Mouse (Mus musculus) common myeloid progenitor, adult 5-6 weeks (primary cell): Measurements from ENCODE around the gene Olfr695. TPM values are rescaled to one million over a fixed set of nuclear protein-coding genes. Genes with fewer than 3 reads are reported as not detected.
"Not testable (repeated sequence)": the region's sequence is repeated elsewhere in the genome, so short reads cannot be mapped to it uniquely, and the experiment has no call there.

Experiments
- ATAC-seq: replicated peaks from 2 replicates; pipeline ENCODE4 v1.8.0; 2016; ENCODE audit warnings: low read depth, mild to moderate bottlenecking, moderate TSS enrichment, inconsistent platforms; ENCODE audit not compliant: poor library complexity, severe bottlenecking
- total RNA-seq: library from RNA; stranded (forward); fragments of 200-1000, 187-1606 nt; gene quantifications from 2 replicates; pipeline ENCODE4 v1.2.3, GENCODE M21; 2017

The Olfr695 gene
- total RNA-seq, result not detected in 2 replicates

GRCm38 (mm10) chr7:106716296-106716695 is at the start of gene Olfr695:
Olfr695 (minus strand) TSS chr7:106716396.
- ATAC-seq, result no peak

DNA sequence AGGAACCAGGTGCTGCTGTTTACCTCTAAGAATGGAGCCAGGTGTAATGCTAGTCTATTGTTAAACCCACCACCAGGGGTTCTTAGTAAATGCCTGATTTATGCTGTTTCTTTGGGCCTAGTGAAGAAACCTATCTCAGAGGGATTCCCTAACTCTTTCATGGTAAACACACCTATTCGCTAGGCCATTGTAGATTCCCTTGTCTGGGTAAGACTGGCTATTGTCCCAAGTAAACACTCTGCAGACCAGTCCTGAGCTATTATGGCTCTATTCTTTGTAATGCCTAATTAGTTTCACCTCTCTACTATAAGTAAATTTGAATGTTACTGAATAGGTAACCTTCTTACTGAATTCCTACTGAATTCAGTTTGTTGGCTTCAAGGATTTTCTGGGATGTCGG is 44.8 kb upstream of the Olfr695 start:
- ATAC-seq, result not testable (repeated sequence)

DNA sequence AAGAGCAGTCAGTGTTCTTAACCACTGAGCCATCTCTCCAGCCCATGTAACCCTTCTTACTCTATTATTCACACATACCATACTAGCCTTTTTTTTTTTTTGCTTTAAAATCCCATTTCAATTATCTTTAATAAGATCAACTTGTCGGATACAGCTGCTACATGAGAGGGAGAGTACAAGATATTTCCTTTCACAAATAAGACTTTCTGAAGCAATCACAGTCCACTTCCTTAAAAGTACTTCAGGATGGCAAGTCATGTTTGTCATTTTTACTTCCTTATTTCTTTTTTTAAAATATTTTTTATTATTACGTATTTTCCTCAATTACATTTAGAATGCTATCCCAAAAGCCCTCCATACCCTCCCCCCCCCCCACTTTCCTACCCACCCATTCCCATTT is 42.6 kb upstream of the Olfr695 start:
- ATAC-seq, result peak; percentile 87

- ATAC-seq, result no peak
These were observed 39.1 kb upstream of the Olfr695 start, which contains the start of gene Olfr698 for GRCm38 (mm10) chr7:106755297-106755696. Olfr698 (minus strand) TSS chr7:106755397.

- ATAC-seq, result no peak
These were observed 29.6 kb upstream of the Olfr695 start for GRCm38 (mm10) chr7:106745811-106746210.

- ATAC-seq, result no peak
These were observed 26.1 kb upstream of the Olfr695 start, which contains the start of gene Olfr697 for GRCm38 (mm10) chr7:106742343-106742742. Olfr697 (minus strand) TSS chr7:106742443.

DNA sequence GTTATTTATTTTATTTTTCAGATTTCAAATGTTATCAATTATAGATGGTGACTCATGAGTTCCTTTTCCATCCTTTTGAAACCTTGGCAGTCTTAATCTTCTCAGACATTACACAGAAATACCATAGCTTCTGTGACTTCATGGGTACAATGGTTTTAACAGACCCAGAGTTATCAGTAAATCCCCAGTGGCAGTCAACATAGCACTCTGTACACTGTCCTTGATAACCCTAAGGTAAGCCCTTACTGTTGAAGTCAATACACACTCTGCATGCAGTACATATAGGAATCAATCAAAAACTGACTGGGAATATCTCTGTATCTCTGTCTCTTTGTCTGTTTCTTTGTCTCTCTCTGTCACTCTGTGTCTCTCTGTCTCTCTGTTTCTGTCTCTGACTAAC is 20.8 kb upstream of the Olfr695 start:
- no peak for ATAC-seq

DNA sequence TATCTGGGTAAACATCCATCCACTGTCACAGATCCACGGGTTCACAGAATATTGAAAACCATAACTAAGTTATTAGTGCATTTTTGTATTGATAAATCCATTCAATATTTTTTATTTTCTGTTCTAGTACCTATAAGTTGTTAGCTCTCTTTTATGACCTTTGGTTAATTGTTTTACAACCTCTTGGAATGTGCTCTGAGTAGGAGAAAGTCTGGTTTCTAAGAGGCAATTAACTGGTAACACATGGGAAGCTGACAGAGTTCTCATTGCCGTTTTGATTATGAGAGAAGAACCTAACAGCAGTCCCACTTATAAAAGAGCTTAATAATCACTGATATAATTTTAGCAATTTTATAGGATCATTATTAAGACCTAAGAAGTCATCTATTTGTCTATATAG is 17.5 kb upstream of the Olfr695 start:
- ATAC-seq, result no peak

DNA sequence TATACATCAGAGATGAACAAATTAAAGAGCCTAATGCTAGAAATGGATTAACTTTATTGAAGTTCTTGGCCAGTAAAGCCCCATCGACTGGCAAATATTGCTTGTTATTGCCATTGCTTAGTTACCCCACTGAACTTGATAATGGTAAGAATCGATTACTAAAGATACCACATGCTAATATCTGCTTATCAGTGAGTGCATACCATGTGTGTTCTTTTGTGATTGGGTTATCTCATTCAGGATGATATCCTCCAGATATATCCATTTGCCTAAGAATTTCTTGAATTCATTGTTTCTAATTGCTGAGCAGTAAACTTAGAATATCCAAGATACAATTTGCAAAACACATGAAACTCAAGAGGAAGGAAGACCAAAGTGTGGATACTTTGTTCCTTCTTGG is 9.5 kb upstream of the Olfr695 start:
- not testable (repeated sequence) for ATAC-seq

GRCm38 (mm10) chr7:106711463-106711862 is 4.7 kb downstream of the Olfr695 start:
- ATAC-seq, result peak; percentile 92

- not testable (repeated sequence) for ATAC-seq
These were observed 8.5 kb downstream of the Olfr695 start for GRCm38 (mm10) chr7:106707705-106708104.

GRCm38 (mm10) chr7:106696891-106697290 is 19.3 kb downstream of the Olfr695 start:
- ATAC-seq, result 0 out of 2 replicates have a peak, but pooled peaks have one; percentile 50

DNA sequence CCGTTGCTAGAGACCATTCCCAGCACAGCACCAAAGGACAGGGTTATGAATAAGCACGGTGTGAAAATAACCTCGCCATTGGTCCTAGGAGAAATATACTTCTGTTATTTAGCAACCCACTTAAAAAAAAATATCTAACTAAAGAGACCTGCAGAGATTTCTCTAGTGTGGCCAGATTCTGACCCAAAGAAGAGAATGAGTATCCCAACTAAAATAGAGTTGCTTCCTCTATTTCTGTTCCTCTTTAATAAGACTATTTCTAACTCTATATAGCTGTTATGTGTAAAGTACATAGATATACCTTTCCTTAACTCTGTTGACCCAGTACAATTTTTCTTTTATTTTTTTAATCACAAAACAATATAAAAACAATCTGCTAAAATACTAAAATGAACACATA is 23.2 kb downstream of the Olfr695 start:
- ATAC-seq, result peak; percentile 58; the same call in 1 of the 2 replicates

- ATAC-seq, result no peak
These were observed 24.5 kb downstream of the Olfr695 start, which contains the start of gene Olfr694 for GRCm38 (mm10) chr7:106691714-106692113. Olfr694 (minus strand) TSS chr7:106691814.

DNA sequence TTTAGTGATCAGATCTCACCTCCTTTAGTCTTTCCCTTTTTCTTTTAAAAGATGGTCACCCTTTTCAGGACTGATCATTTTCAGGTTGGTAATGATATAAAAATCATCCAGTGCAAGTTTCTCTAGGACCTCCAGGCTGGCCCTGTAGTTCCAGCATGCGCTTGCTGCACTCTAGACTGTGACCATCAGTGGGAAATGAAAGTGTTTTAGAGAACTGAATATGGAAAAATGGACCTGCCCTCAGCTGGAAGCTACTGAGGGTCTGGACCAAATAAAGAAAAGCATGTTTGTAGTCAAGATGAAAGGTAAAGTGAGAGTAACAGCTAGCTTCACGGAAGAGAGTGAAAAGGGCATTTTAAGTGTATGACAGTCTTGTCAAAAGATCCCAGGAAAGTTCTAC is 30.8 kb downstream of the Olfr695 start:
- ATAC-seq, result no peak

DNA sequence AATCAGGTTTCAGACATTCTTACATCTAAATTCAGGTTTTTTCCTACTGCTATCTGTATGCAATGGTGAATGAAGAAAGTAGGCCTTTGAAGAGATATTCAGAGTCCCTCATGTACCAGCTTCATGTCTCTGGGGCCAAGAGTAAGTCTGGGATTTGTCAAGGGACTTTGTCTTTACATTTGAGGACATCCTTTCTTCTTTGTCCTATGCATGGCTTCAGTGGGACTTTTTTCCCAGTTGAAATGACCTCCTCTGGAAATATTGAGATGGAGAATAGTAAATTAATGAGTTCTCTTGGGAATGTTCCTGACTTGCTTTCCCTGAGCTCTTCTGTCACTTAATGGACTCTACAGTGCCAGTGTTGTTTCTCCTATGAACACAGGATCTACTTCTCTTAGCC is 35.7 kb downstream of the Olfr695 start, which contains the start of gene Olfr693:
TSS of gene Olfr693 (minus strand) at position 101 of the 400 bp plus-strand sequence.
- no peak for ATAC-seq

Other genes with a start within 250 kb of the Olfr695 start
- not detected in 2 replicates for gene Olfr693, start 35.8 kb downstream of the Olfr695 start, total RNA-seq
- gene Olfr694, start 24.6 kb downstream of the Olfr695 start, total RNA-seq, result not detected in 2 replicates
- gene Olfr697, start 26.0 kb upstream of the Olfr695 start, total RNA-seq, result not detected in 2 replicates
- not detected in 2 replicates for gene Olfr698, start 39.0 kb upstream of the Olfr695 start, total RNA-seq
- not detected in 2 replicates for gene Olfr699, start 76.8 kb upstream of the Olfr695 start, total RNA-seq
- gene Olfr700, start 92.4 kb upstream of the Olfr695 start, total RNA-seq, result not detected in 2 replicates
- gene Olfr701, start 97.7 kb upstream of the Olfr695 start, total RNA-seq, result not detected in 2 replicates
- not detected in 2 replicates for gene Olfr702, start 117.5 kb upstream of the Olfr695 start, total RNA-seq
- not detected in 2 replicates for gene Olfr703, start 127.0 kb upstream of the Olfr695 start, total RNA-seq
- gene Olfr704, start 146.8 kb upstream of the Olfr695 start, total RNA-seq, result not detected in 2 replicates
- not detected in 2 replicates for gene Olfr705, start 160.5 kb upstream of the Olfr695 start, total RNA-seq
- gene Olfr706, start 171.8 kb upstream of the Olfr695 start, total RNA-seq, result not detected in 2 replicates
- gene Olfr707, start 184.8 kb upstream of the Olfr695 start, total RNA-seq, result not detected in 2 replicates
- not detected in 2 replicates for gene Olfr1532-ps1, start 191.6 kb upstream of the Olfr695 start, total RNA-seq
- gene Olfr709-ps1, start 215.8 kb upstream of the Olfr695 start, total RNA-seq, result not detected in 2 replicates
- gene Olfr710, start 231.9 kb upstream of the Olfr695 start, total RNA-seq, result not detected in 2 replicates
- gene Olfr6, start 247.5 kb upstream of the Olfr695 start, total RNA-seq, result not detected in 2 replicates